Mouse (Mus musculus): ENCODE data around the gene Acsbg1. TPM values are rescaled to one million over a fixed set of nuclear protein-coding genes. Genes with fewer than 3 reads are reported as not detected.
"Not testable (repeated sequence)": the region's sequence is repeated elsewhere in the genome, so short reads cannot be mapped to it uniquely, and the experiment has no call there.

The Acsbg1 gene
- total and polyA plus RNA-seq, 2 experiments from 2014 or later: 57.1 to 106 TPM

DNA sequence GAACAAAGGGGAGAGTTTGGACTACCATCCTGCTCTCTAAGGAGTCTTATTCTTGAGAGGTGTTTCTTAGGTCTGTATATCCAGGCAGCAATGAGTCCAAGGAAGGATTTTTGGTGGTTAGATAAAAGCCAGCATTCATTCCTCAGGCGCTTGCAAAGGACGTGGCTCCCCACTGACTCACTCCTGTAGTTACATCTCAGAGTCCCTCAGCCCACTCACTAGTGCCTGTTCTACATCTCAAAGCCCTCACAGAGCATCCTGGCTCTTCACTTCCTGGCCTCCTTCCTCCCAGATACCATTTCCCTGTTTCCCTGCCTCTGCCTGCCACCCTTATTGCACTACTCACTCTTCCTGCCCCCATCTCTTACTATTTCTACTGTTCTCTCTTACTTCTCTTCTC is 59.3 kb downstream of the Acsbg1 start:
- Histone ChIP-seq H3K9ac (replicated peaks; ENCODE audit: low read length) (no peak overlapping the region), H3K27ac (no peak overlapping the region), H3K4me2 (ENCODE audit: low read depth, low read length) (no peak overlapping the region), H3K27me3 (ENCODE audit: insufficient read depth, low read length) (no peaks in the 10 kb centered on the region), H3K4me3 (ENCODE audit: low read length) (no peak overlapping the region), H3K4me1 (ENCODE audit: insufficient read depth, low read length) (no peaks in the 10 kb centered on the region), H3K9me3 (ENCODE audit: low read length) (no peaks in the 10 kb centered on the region), H3K36me3 (ENCODE audit: insufficient read depth, low read length) (peaks cover 58% of the 10 kb centered on the region)
- WGBS: 69% methylated on average over 2 of the region's 2 CpGs
- TF ChIP-seq CTCF (IDR thresholded peaks at IDR 0.05; ENCODE audit: low read depth): no peak
- no peak for ATAC-seq
- DNase-seq (ENCODE audit: low spot score): no peak

DNA sequence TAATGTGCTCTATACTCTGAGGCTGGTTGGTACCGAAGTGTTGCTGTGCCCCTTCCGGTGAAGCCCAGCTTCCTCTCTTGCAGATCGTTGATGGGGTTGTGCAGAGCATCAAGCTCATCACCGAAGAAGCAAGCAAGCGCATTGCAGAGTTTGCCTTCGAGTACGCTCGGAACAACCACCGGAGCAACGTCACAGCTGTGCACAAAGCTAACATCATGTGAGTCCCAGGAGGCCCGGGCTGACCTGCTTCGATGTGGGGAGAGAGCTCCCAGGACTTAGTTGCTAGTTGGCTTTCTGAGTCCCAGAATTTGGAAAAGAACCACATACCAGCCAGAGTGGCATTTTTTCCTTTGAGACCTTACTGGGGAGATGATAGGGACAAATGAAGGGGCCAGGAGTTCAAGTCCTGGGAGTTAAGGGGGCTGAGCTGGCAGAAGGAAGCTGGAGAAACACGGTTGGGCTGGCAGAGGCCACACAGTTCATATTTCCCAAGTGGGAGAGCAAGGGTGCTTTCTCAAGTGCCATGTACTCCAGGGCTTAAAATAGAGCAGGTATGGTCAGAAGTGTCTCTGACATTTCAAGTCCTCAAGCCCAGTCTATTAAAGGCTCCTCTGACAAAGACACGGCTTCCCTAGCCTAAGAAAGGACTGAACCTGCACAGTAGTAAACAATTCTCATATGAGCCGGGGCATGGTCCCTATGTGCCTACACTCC is 64.8 kb downstream of the Acsbg1 start:
- Histone ChIP-seq H3K27ac (no peak overlapping the region), H3K36me3 (ENCODE audit: insufficient read depth, low read length) (peaks cover 78% of the 10 kb centered on the region), H3K4me3 (ENCODE audit: low read length) (no peak overlapping the region), H3K9me3 (ENCODE audit: low read length) (no peaks in the 10 kb centered on the region), H3K4me1 (ENCODE audit: insufficient read depth, low read length) (no peaks in the 10 kb centered on the region), H3K27me3 (ENCODE audit: insufficient read depth, low read length) (no peaks in the 10 kb centered on the region), H3K4me2 (ENCODE audit: low read depth, low read length) (no peak overlapping the region), H3K9ac (replicated peaks; ENCODE audit: low read length) (no peak overlapping the region)
- DNase-seq (ENCODE audit: low spot score): no peak
- ATAC-seq: no peak
- TF ChIP-seq CTCF (IDR thresholded peaks at IDR 0.05; ENCODE audit: low read depth): no peak
- 95% methylated on average over 15 of the region's 15 CpGs for WGBS

DNA sequence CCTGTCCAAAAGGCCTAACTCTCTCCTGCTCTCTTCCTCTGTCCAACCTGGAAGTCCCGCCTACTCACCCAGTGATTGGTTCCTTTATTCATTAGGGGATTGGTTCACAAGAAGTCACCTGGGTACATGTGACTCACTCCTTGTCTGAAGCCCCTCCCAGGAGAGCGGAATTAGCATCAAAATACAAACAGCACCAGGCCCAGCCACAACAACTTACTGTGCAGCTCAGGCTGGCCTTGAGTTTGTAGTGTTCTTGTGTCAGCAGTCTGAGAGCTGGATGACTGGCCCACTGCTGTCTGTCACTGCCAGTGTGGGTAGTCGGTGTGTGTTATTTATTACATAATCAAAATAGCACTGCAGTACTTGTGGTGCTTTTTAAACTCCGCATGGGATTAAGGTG is 68.0 kb downstream of the Acsbg1 start:
- ATAC-seq; H3K27ac ChIP-seq; H3K27me3 ChIP-seq (ENCODE audit: insufficient read depth, low read length); H3K9me3 ChIP-seq (ENCODE audit: low read length); H3K9ac ChIP-seq (replicated peaks; ENCODE audit: low read length); H3K4me3 ChIP-seq (ENCODE audit: low read length); DNase-seq (ENCODE audit: low spot score); H3K4me1 ChIP-seq (ENCODE audit: insufficient read depth, low read length); H3K4me2 ChIP-seq (ENCODE audit: low read depth, low read length): not testable (repeated sequence)
- H3K36me3 ChIP-seq (ENCODE audit: insufficient read depth, low read length): peaks cover 51% of the 10 kb centered on the region
- WGBS: 75% methylated on average over 4 of the region's 4 CpGs

DNA sequence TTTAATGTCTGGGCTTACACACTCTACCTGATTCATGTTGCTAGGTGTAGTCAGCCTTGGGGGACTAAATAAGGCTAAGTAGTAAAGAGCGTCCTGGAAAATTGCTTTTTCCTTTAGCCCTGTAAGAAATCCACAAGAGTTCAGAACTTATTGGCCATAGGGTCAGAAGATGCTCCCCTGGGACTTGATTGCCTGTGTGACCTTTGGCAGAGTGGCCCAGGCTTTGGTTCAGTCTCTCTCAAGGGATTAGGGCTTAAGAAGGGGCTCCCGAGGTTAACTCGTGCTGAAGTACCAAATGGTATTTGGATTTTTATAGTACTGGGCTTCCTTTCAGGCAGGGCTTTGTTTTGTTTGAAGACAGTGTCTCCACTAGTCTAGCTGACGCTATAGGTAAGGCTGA is 73.8 kb downstream of the Acsbg1 start:
- 72% methylated on average over 4 of the region's 4 CpGs for WGBS
- Histone ChIP-seq H3K4me3 (ENCODE audit: low read length) (0 out of 2 replicates have a peak overlapping the region, but pooled peaks have one; percentile 86), H3K4me1 (ENCODE audit: insufficient read depth, low read length) (no peaks in the 10 kb centered on the region; the same call in 1 of the 2 replicates), H3K9ac (replicated peaks; ENCODE audit: low read length) (peak overlapping the region; percentile 79; the same call in 1 of the 2 replicates), H3K36me3 (ENCODE audit: insufficient read depth, low read length) (peaks cover 4% of the 10 kb centered on the region; the same call in 1 of the 2 replicates), H3K27me3 (ENCODE audit: insufficient read depth, low read length) (no peaks in the 10 kb centered on the region), H3K4me2 (ENCODE audit: low read depth, low read length) (peak overlapping the region; percentile 83), H3K9me3 (ENCODE audit: low read length) (no peaks in the 10 kb centered on the region), H3K27ac (no peak overlapping the region)
- DNase-seq (ENCODE audit: low spot score) (no peak), ATAC-seq (no peak)
- no peak for TF ChIP-seq CTCF (IDR thresholded peaks at IDR 0.05; ENCODE audit: low read depth)

DNA sequence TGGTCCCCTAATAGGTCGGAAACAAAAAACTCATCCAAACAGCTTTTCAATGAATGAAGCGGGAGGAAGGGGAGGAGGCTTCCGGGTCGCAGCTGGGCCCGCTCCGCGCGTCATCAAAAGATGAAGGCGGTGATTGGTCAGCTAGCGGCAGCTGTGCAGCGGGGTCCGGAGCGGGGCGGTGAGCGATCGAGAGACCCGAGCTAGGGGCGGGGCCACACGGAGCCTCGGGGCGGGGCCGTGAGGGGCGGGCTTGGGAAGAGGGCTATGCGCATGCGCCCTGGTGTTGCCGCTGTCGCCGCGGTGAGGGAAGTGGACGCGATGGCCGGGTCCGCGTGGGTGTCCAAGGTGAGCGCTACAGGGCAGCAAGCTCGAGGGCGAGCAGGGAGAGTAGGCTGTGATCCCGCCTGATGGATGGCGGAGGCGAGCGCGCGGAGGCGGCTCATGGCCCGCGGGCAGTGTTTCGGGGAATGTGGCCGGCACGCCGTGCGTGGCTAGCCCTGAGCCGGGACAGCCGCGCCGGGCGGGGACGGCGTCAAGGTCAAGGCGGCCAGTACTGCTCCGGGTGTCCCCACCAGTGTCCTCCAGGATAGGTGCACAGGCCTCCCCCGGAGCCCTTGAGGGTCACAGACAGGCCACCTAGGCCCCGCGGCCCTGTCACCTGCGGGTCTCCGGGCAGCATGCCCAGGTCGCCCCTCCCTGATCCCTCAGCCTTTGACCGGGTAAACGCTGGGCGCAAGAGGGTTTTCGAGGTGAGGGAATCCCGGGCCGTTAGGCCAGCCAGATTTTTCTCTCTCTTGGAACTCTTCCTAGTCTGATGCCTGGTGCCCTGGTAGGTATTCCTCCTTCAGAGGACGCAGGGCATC is 75.2 kb downstream of the Acsbg1 start, which contains the start of gene Idh3a:
Gene Idh3a (plus strand): TSS at position 136 of the 863 bp plus-strand sequence.
- ATAC-seq (peak; percentile 100), DNase-seq (ENCODE audit: low spot score) (peak; percentile 99)
- H3K36me3 ChIP-seq (ENCODE audit: insufficient read depth, low read length): no peaks in the 10 kb centered on the region
- no peaks in the 10 kb centered on the region for H3K27me3 ChIP-seq (ENCODE audit: insufficient read depth, low read length)
- H3K4me2 ChIP-seq (ENCODE audit: low read depth, low read length): peak within 1 kb of the TSS; percentile 83
- H3K4me1 ChIP-seq (ENCODE audit: insufficient read depth, low read length): no peaks in the 10 kb centered on the region; the same call in 1 of the 2 replicates
- H3K4me3 ChIP-seq (ENCODE audit: low read length): peak within 1 kb of the TSS; percentile 86
- WGBS: under 1% methylated on average over 71 of the region's 73 CpGs
- H3K9me3 ChIP-seq (ENCODE audit: low read length): no peaks in the 10 kb centered on the region
- peak within 1 kb of the TSS; percentile 79 for H3K9ac ChIP-seq (replicated peaks; ENCODE audit: low read length)
- TF ChIP-seq CTCF (IDR thresholded peaks at IDR 0.05; ENCODE audit: low read depth): no peak
- H3K27ac ChIP-seq: peak within 1 kb of the TSS; percentile 64

DNA sequence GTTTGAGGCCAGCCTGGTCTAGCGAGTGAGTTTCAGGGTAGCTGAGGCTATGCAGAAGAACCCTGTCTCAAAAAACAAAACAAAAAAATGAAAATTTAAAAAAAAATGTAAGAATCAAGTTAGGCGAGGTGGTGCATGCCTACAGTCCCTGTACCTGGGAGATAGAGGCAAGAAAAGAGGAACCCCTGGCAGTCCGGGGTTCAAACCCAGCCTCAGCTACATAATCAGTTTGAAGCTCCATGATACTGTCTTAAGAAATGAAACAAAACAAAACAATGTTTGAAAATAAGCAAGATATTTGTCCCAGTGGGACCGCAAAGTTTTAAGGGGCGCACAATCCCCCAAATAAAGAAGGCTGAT is 75.9 kb downstream of the Acsbg1 start:
- DNase-seq (ENCODE audit: low spot score) (no peak), ATAC-seq (peak; percentile 22)
- H3K9me3 ChIP-seq (ENCODE audit: low read length): no peaks in the 10 kb centered on the region
- H3K4me3 ChIP-seq (ENCODE audit: low read length): peak overlapping the region; percentile 86
- no peak overlapping the region for H3K9ac ChIP-seq (replicated peaks; ENCODE audit: low read length)
- no peaks in the 10 kb centered on the region for H3K36me3 ChIP-seq (ENCODE audit: insufficient read depth, low read length)
- H3K4me2 ChIP-seq (ENCODE audit: low read depth, low read length): peak overlapping the region; percentile 83
- H3K27me3 ChIP-seq (ENCODE audit: insufficient read depth, low read length): no peaks in the 10 kb centered on the region
- WGBS: 32% methylated on average over 5 of the region's 5 CpGs
- no peak for TF ChIP-seq CTCF (IDR thresholded peaks at IDR 0.05; ENCODE audit: low read depth)
- H3K4me1 ChIP-seq (ENCODE audit: insufficient read depth, low read length): no peaks in the 10 kb centered on the region; the same call in 1 of the 2 replicates
- H3K27ac ChIP-seq: no peak overlapping the region

DNA sequence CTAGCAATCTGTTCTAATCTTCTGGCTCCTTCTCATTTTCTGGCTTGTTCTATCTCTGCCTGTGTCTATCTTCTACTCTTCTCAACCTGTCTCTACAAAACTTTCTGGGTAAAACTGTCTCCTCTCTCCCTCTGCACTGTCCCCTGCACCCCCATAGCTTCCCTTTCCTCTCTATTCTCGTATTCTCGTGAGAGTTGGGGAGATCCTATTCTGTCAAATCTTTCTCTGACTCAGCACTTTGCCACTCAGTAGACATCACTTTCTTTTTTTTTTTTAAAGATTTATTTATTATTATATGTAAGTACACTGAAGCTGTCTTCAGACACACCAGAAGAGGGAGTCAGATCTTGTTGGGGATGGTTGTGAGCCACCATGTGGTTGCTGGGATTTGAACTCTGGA is 77.5 kb downstream of the Acsbg1 start:
- H3K9me3 ChIP-seq (ENCODE audit: low read length); H3K4me3 ChIP-seq (ENCODE audit: low read length); ATAC-seq; H3K36me3 ChIP-seq (ENCODE audit: insufficient read depth, low read length); H3K9ac ChIP-seq (replicated peaks; ENCODE audit: low read length); H3K4me2 ChIP-seq (ENCODE audit: low read depth, low read length); H3K27me3 ChIP-seq (ENCODE audit: insufficient read depth, low read length); DNase-seq (ENCODE audit: low spot score); H3K27ac ChIP-seq; H3K4me1 ChIP-seq (ENCODE audit: insufficient read depth, low read length): not testable (repeated sequence)
- WGBS: 84% methylated on average over 2 of the region's 2 CpGs

Measured in hindbrain, postnatal 0 days (tissue).